Mouse (Mus musculus) lung, embryonic 15.5 days (tissue): ENCODE results near the gene Oxtr. TPM values are rescaled to one million over a fixed set of nuclear protein-coding genes. Genes with fewer than 3 reads are reported as not detected.

Source experiments
- ATAC-seq: fragments of 200-750 bp; cut with Nextera tagmentation; 2 replicates; pipeline ENCODE4 v1.8.0; 2017; ENCODE audit warnings: moderate number of reproducible peaks, borderline replicate concordance; ENCODE audit not compliant: low FRiP score, low TSS enrichment; ENCODE audit errors: extremely low read depth
- H3K27ac ChIP-seq: fragments of 300-500 bp; sonication (generic); 2 replicates; pipeline ENCODE4 v1.5.1; 2015; ENCODE audit warnings: moderate library complexity, mild to moderate bottlenecking, inconsistent platforms
- H3K27me3 ChIP-seq: fragments of 300-500 bp; sonication (generic); 2 replicates; pipeline ENCODE4 v1.6.1; 2015; ENCODE audit warnings: inconsistent platforms
- H3K36me3 ChIP-seq: fragments of 300-500 bp; sonication (generic); 2 replicates; pipeline ENCODE4 v1.6.1; 2015; ENCODE audit warnings: inconsistent platforms
- H3K4me1 ChIP-seq: fragments of 300-500 bp; sonication (generic); 2 replicates; pipeline ENCODE4 v1.6.1; 2015; ENCODE audit warnings: inconsistent platforms
- H3K4me2 ChIP-seq: fragments of 300-500 bp; sonication (generic); 2 replicates; pipeline ENCODE4 v1.6.1; 2015; ENCODE audit warnings: inconsistent platforms, mild to moderate bottlenecking, moderate library complexity
- H3K4me3 ChIP-seq: fragments of 300-500 bp; sonication (generic); 2 replicates; pipeline ENCODE4 v1.5.1; 2015; ENCODE audit warnings: mild to moderate bottlenecking, inconsistent platforms
- H3K9ac ChIP-seq: fragments of 300-500 bp; sonication (generic); 2 replicates; pipeline ENCODE4 v1.6.1; 2015; ENCODE audit warnings: inconsistent platforms
- H3K9me3 ChIP-seq: fragments of 300-500 bp; sonication (generic); 2 replicates; pipeline ENCODE4 v1.6.1; 2016; ENCODE audit warnings: inconsistent platforms
- WGBS: fragments of 180-500 bp; shearing (Covaris S2); methylation state at CpG from one replicate; pipeline ENCODE4 v1.1.7; 2015; 5-methylcytosine and 5-hydroxymethylcytosine counted together
- polyA plus RNA-seq: library from polyadenylated mRNA; unstranded; fragments of >200 nt; fragmentation: Nextera tagmentation; extraction: Ambion mirVana; gene quantifications from 2 replicates; pipeline ENCODE4 v1.2.1, GENCODE M21; 2015

Gene Oxtr
- polyA plus RNA-seq, 1 experiment from 2014 or later = 0.12 TPM

DNA sequence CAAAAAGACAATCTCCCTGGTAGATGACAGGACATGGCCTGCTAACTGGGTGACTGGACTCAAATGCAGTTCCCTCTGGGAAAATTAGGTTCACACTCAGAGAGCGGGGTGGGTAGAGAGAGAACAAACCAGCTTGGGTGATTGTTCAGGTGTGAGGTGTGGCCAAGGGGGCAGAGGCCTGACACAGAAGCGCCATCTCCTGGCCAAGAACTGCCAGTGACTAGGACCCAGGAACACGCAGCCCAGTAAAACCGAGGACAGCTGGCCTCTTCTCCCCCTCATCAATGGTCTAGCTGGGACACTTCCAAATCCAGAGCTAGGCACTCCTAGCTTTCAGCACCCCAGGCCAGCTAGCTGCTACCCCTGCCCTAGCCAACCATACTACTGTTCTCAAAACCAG, 5.4 kb downstream of the Oxtr start:
- Histone ChIP-seq H3K9ac (no peak overlapping the region), H3K9me3 (no peaks in the 10 kb centered on the region), H3K36me3 (no peaks in the 10 kb centered on the region), H3K27me3 (peaks cover 48% of the 10 kb centered on the region), H3K4me1 (peaks cover 6% of the 10 kb centered on the region), H3K4me3 (no peak overlapping the region), H3K27ac (no peak overlapping the region), H3K4me2 (no peak overlapping the region)
- no peak; the same call in 1 of the 2 replicates for ATAC-seq
- WGBS = 8% methylated on average over 4 of the region's 4 CpGs

DNA sequence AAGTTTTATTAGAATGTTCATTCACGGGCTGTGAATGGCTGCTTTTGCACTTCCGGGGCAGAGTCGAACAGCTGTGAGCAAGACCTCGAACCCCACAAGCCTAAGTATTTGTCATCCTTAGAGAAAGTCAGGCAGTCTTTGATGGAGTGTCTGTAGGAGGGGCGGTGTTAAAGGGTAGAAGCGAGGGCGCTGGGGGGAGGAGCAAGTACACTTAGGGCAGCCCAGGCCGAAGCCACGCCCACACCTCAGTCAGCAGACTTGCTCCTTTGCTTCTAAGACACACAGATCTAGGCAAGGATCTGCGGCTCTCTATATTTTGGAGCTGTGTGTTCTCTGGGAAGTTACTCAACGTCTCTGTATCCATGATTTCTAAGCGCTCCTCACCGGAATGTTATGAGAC, 9.9 kb downstream of the Oxtr start:
- Histone ChIP-seq H3K27me3 (peaks cover 16% of the 10 kb centered on the region; the same call in 1 of the 2 replicates), H3K4me3 (no peak overlapping the region), H3K9ac (no peak overlapping the region), H3K4me2 (0 out of 2 replicates have a peak overlapping the region, but pooled peaks have one; percentile 18), H3K9me3 (no peaks in the 10 kb centered on the region), H3K4me1 (no peaks in the 10 kb centered on the region), H3K36me3 (no peaks in the 10 kb centered on the region), H3K27ac (no peak overlapping the region)
- ATAC-seq = no peak
- WGBS = 37% methylated on average over 13 of the region's 13 CpGs

DNA sequence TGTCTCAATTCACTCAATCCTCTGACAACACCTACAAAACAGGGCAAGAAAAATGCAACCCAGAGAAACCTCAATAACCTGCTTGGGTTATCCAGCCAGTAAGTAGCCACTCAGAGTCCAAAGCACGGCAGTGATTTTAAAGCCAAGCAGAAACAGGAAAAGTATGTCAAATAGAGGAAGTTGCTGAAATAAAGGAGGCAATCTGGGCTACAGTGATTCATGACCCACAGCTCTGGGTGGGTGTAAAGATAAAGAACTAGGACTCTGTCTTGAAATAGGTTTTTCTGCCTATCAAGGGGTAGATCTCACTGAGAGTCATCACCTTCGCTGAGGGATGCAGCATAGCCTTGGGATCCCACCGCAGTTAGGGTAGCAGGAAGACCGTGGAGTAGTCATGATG, 18.1 kb downstream of the Oxtr start:
- ATAC-seq = no peak
- Histone ChIP-seq H3K4me1 (no peaks in the 10 kb centered on the region), H3K4me2 (no peak overlapping the region), H3K27me3 (no peaks in the 10 kb centered on the region), H3K9ac (no peak overlapping the region), H3K4me3 (no peak overlapping the region), H3K9me3 (no peaks in the 10 kb centered on the region), H3K36me3 (no peaks in the 10 kb centered on the region), H3K27ac (no peak overlapping the region)
- WGBS = 71% methylated on average over 4 of the region's 4 CpGs

DNA sequence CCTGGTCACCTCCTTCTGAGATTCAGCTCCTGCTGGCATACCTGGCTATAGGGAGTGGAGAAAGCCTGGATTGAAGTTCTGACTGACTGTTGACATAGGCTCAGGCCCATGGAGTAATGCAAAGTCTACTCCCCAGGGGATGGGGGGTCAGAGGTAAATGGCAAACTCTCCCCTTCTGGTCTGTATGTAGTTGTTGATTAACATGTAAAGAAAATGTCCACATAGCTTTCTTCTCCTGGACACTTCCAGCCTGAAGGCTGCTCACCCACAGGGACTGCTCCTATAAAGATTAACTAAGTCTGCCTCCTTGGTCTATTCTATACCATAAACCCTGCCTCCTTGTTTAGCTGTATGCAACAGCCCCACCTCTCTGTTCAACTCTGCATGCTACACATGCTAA, 23.7 kb downstream of the Oxtr start:
- Histone ChIP-seq H3K9ac (no peak overlapping the region), H3K9me3 (no peaks in the 10 kb centered on the region), H3K4me3 (no peak overlapping the region), H3K36me3 (no peaks in the 10 kb centered on the region), H3K4me1 (no peaks in the 10 kb centered on the region; the same call in 1 of the 2 replicates), H3K4me2 (no peak overlapping the region), H3K27ac (no peak overlapping the region), H3K27me3 (no peaks in the 10 kb centered on the region)
- no peak for ATAC-seq

DNA sequence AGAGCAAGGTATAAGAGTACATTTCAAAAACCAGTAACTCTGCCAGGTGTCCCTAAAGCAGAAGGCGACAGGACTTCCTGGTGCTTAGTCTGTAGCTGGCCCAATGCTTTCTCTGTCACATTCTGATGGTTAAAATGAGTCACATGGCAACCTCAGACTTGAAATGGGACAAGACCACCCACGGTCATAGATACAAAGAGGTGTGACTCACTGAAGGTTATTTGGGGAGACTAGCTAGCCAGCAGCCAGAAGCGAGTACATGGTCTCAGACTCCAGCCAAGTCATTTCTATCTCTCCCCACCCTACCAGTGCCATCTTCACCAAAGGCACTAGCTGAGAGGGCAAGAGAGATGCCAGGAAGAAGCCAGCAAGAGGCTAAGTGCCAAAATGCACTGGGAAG, 24.3 kb downstream of the Oxtr start:
- ATAC-seq = no peak
- H3K27ac ChIP-seq = no peak overlapping the region
- H3K27me3 ChIP-seq = no peaks in the 10 kb centered on the region
- H3K9me3 ChIP-seq = no peaks in the 10 kb centered on the region
- no peak overlapping the region for H3K9ac ChIP-seq
- H3K36me3 ChIP-seq = no peaks in the 10 kb centered on the region
- 66% methylated on average over 3 of the region's 3 CpGs for WGBS
- no peak overlapping the region for H3K4me2 ChIP-seq
- no peaks in the 10 kb centered on the region; the same call in 1 of the 2 replicates for H3K4me1 ChIP-seq
- H3K4me3 ChIP-seq = no peak overlapping the region

DNA sequence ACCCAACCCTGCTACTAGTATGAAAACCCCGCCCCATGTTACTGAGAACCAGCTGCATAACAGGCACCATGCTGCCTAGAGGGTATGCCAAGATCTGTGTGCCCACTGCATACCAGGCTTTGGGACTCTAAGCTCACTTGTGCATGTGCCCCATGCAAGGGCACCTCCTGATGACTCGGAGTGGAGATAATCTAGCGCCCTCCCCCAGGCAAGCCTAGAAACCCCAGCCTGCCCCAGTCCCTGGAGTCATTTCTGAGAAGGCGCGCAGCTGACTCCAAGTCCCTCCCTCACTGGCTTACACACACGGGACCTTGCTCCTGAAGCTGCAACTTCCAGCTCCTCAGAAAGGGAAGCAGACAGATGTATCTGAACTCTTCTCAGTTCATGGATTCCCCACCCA, 26.4 kb downstream of the Oxtr start:
- Histone ChIP-seq H3K9ac (no peak overlapping the region), H3K4me3 (no peak overlapping the region), H3K27me3 (no peaks in the 10 kb centered on the region), H3K4me1 (peaks cover 5% of the 10 kb centered on the region), H3K36me3 (no peaks in the 10 kb centered on the region), H3K27ac (no peak overlapping the region), H3K9me3 (no peaks in the 10 kb centered on the region), H3K4me2 (no peak overlapping the region)
- 77% methylated on average over 6 of the region's 6 CpGs for WGBS
- no peak for ATAC-seq

DNA sequence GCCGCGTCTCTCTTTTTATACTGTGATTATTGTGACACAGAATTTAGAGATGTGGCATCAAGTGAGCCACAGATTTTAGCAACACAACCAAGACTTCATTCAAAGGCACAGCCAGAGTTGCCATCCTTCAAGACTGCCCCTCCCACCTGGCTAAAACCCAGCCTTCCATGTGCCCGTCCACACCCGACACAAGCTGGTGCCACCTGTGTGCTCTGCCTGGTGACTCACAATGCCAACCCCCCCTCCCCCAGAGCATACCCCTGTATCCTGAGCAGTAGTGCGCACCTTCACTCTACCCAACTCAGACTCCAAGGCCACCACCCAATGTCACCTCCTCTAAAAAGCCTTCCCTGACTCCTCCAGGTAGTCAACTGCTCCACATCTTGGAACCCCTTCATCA, 28.3 kb downstream of the Oxtr start:
- Histone ChIP-seq H3K4me2 (no peak overlapping the region), H3K4me3 (no peak overlapping the region), H3K9ac (no peak overlapping the region), H3K4me1 (peaks cover 5% of the 10 kb centered on the region), H3K9me3 (no peaks in the 10 kb centered on the region), H3K36me3 (no peaks in the 10 kb centered on the region), H3K27ac (no peak overlapping the region), H3K27me3 (no peaks in the 10 kb centered on the region)
- WGBS = 90% methylated on average over 5 of the region's 5 CpGs
- no peak for ATAC-seq

DNA sequence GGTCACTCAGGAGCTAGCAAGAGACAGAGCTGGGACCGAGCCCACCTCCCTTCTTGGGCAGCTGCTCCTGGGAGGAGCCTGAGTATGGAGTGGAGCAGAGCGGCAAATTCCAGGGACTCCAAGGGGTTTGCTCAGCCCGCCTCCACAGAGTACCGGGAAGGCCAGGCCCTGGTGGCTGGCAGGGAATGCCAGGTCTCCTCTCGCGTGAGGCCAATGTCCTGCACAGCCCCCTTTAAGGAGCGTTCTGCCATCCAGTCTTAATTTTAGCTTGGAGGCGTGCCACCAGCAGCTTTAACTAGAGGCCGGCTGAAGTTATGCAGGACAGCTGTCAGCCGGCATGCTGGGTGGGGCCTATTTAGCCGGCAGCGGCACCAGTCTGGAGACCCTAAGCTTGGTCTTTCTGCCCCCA, 30.4 kb downstream of the Oxtr start, which contains the start of gene Cav3:
Cav3 (plus strand) TSS at position 165 of the 409 bp plus-strand sequence.
- ATAC-seq = peak; percentile 83
- H3K36me3 ChIP-seq = no peaks in the 10 kb centered on the region
- H3K9me3 ChIP-seq = no peaks in the 10 kb centered on the region
- peaks cover 5% of the 10 kb centered on the region for H3K4me1 ChIP-seq
- no peak within 1 kb of the TSS for H3K27ac ChIP-seq
- 0 out of 2 replicates have a peak within 1 kb of the TSS, but pooled peaks have one; percentile 14 for H3K4me2 ChIP-seq
- 32% methylated on average over 12 of the region's 12 CpGs for WGBS
- H3K27me3 ChIP-seq = no peaks in the 10 kb centered on the region
- H3K9ac ChIP-seq = no peak within 1 kb of the TSS
- H3K4me3 ChIP-seq = no peak within 1 kb of the TSS

DNA sequence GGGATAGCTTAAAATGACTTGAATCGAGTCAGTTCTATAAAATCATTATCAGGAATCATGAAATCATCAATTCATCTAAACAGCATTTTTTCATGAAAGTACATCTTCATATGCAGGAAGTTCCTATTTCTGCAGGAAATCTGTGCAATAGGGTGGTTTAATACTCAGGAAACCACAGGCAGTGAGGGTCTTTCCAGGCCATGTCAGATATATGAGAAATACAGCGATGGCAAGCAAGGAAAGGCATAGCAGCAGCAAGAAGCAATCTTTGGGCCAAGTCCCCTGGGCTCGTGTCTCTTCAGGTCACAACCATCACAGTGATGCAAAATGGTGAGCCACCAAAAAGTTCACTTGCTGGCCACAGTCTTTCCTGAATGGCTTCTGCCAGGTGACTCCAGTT, 44.1 kb downstream of the Oxtr start:
- Histone ChIP-seq H3K4me2 (no peak overlapping the region), H3K36me3 (no peaks in the 10 kb centered on the region), H3K9ac (no peak overlapping the region), H3K9me3 (no peaks in the 10 kb centered on the region), H3K4me1 (no peaks in the 10 kb centered on the region), H3K4me3 (no peak overlapping the region), H3K27me3 (no peaks in the 10 kb centered on the region), H3K27ac (no peak overlapping the region)
- WGBS = 76% methylated on average over 3 of the region's 3 CpGs
- ATAC-seq = no peak

DNA sequence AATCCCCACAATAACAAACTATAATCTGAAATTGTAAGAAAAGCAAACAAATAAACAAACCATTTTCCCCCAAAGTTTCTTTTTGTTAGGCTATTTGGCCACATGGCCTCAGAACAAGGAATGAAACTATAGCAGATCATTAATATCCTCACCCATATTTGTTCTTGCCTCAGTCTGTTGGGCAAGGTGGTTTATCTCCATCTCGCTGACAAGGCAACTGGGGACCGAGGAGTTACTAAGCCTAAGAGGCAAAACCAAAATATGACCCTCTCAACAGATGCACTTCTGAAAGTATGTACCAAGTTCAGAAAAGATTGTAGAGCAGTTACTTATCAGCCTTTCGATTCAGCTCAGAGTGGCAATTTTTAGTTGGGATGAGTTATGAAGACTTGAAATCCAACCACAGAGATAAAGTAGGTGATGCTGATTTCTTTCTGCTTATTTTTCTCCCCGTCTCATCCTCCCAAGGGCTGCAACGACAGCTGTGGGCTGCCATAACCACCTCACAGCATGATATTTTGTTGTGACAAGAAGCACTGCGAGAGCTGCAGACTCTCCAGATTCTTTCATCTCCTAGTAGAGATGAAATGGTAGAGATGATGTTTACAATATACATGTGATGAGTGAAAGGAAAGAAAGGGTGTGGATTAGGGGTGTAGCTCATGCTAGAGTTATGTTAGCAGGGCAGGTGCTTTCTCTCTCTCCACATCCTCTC, 63.6 kb downstream of the Oxtr start:
- H3K27me3 ChIP-seq = no peaks in the 10 kb centered on the region
- no peak overlapping the region for H3K27ac ChIP-seq
- H3K4me1 ChIP-seq = peaks cover 13% of the 10 kb centered on the region; the same call in 1 of the 2 replicates
- H3K4me2 ChIP-seq = no peak overlapping the region
- no peak overlapping the region for H3K9ac ChIP-seq
- WGBS = 35% methylated on average over 6 of the region's 6 CpGs
- no peak overlapping the region for H3K4me3 ChIP-seq
- peak; percentile 63 for ATAC-seq
- H3K9me3 ChIP-seq = no peaks in the 10 kb centered on the region
- H3K36me3 ChIP-seq = no peaks in the 10 kb centered on the region

DNA sequence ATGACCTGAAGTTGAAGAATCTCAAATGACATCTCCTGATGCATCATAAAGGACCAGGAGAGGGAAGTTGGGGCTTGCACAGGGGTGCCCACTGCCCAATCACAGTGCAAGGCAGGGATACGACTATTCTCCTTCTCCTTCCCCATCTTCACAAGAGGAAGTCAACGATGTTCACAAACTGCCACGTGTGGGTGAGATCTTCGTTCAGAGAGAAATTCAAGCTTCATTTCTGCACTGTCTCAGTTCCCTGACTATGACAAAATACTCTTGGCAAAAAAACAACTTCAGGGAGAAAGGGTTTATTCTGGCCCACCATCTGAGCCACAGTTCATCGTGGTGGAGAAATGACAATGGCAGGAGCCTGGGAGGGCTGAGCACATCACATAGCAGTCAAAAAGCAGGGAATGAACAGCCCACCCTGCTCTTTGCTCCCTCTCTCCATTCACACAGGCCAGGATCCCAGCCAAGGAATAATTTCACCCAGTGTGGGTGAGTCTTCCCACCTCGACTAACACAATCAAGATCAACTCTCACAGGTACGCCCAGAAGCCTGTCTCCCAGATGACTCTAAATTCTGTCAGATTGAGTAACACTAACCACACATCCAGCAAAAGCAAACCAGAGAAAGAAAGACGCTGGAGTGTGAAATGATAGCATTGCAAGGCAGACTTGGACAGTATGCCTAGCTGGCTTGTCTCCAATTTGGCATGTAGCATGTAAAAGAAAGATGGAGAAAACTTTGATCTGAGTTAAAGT, 65.8 kb downstream of the Oxtr start:
- WGBS = 40% methylated on average over 8 of the region's 8 CpGs
- H3K36me3 ChIP-seq = no peaks in the 10 kb centered on the region
- no peak overlapping the region for H3K9ac ChIP-seq
- no peaks in the 10 kb centered on the region for H3K27me3 ChIP-seq
- no peak overlapping the region for H3K4me3 ChIP-seq
- peaks cover 13% of the 10 kb centered on the region; the same call in 1 of the 2 replicates for H3K4me1 ChIP-seq
- H3K27ac ChIP-seq = peak overlapping the region; percentile 57; the same call in 1 of the 2 replicates
- H3K9me3 ChIP-seq = no peaks in the 10 kb centered on the region
- no peak overlapping the region for H3K4me2 ChIP-seq
- ATAC-seq = peak; percentile 88
